Mouse (Mus musculus) MEL (cell line): ENCODE results near the gene Add2. TPM values are rescaled to one million over a fixed set of nuclear protein-coding genes. Genes with fewer than 3 reads are reported as not detected.

Experiments
- DNase-seq: peaks from one replicate; pipeline ENCODE4 v3.0.0; 2011; ENCODE audit warnings: low read depth, low spot score
- H3K27ac ChIP-seq: 2 replicates; pipeline ENCODE4 v1.5.1; 2012; ENCODE audit warnings: low read depth, mild to moderate bottlenecking, control low read depth, low read length, moderate library complexity; ENCODE audit not compliant: control insufficient read depth
- H3K27me3 ChIP-seq, 2 experiments: fragments of 150-350 bp in 1 of 2; sonication (generic) in 1 of 2; 2 replicates each; pipeline ENCODE4 v1.6.1; 2012; ENCODE audit warnings: low read length in 2 of 2, mild to moderate bottlenecking in 2 of 2, improper control_type of control experiment in 1 of 2, moderate library complexity in 1 of 2; ENCODE audit not compliant: insufficient read depth in 2 of 2, control insufficient read depth in 1 of 2
- H3K36me3 ChIP-seq, 2 experiments: 2 replicates each; pipeline ENCODE4 v1.6.1; 2012 to 2014; ENCODE audit warnings: low read length in 2 of 2, improper control_type of control experiment in 1 of 2, inconsistent platforms in 1 of 2, mild to moderate bottlenecking in 1 of 2; ENCODE audit not compliant: insufficient read depth in 2 of 2, control insufficient read depth in 1 of 2
- H3K4me1 ChIP-seq, 2 experiments: fragments of 150-350 bp in 1 of 2; sonication (generic) in 1 of 2; 2 replicates each; pipeline ENCODE4 v1.6.1; 2012; ENCODE audit warnings: low read length in 2 of 2, improper control_type of control experiment in 1 of 2, mild to moderate bottlenecking in 1 of 2; ENCODE audit not compliant: insufficient read depth in 2 of 2, control insufficient read depth in 1 of 2
- H3K4me3 ChIP-seq, 2 experiments: fragments of 150-350 bp in 1 of 2; sonication (generic) in 1 of 2; 2 replicates each; pipeline ENCODE4 v1.5.1; 2012; ENCODE audit warnings: low read depth in 2 of 2, low read length in 2 of 2, mild to moderate bottlenecking in 2 of 2, moderate library complexity in 2 of 2, control low read depth in 1 of 2, improper control_type of control experiment in 1 of 2; ENCODE audit not compliant: control insufficient read depth in 1 of 2, insufficient read depth in 1 of 2
- H3K79me2 ChIP-seq: 2 replicates; pipeline ENCODE4 v1.6.1; 2012; ENCODE audit warnings: mild to moderate bottlenecking, low read length, moderate library complexity; ENCODE audit not compliant: control insufficient read depth, poor library complexity, insufficient read depth
- H3K9ac ChIP-seq: 2 replicates; pipeline ENCODE4 v1.6.1; 2012; ENCODE audit warnings: low read depth, mild to moderate bottlenecking, control low read depth, low read length, moderate library complexity; ENCODE audit not compliant: control insufficient read depth, poor library complexity, severe bottlenecking
- H3K9me3 ChIP-seq: fragments of 150-350 bp; sonication (generic); replicated peaks from 2 replicates; pipeline ENCODE4 v1.6.1; 2012; ENCODE audit warnings: mild to moderate bottlenecking, low read length, improper control_type of control experiment, moderate library complexity; ENCODE audit not compliant: insufficient read depth
- BHLHE40 ChIP-seq: IDR thresholded peaks from 2 replicates; pipeline ENCODE4 v1.6.1; 2012; ENCODE audit warnings: low read depth, mild to moderate bottlenecking, inconsistent platforms, low read length, improper control_type of control experiment, borderline replicate concordance
- CHD2 ChIP-seq: IDR thresholded peaks from 2 replicates; pipeline ENCODE4 v1.6.1; 2011; ENCODE audit warnings: low read length, improper control_type of control experiment
- CTCF ChIP-seq, 3 experiments: IDR thresholded peaks in 2 of 3; conservative IDR thresholded peaks in 1 of 3; 2 replicates each; pipeline ENCODE4 v1.5.1; 2011 to 2012; ENCODE audit warnings: low read length in 3 of 3, low read depth in 2 of 3, mild to moderate bottlenecking in 2 of 3, improper control_type of control experiment in 1 of 3, inconsistent platforms in 1 of 3, mixed read lengths in 1 of 3, moderate library complexity in 1 of 3; ENCODE audit not compliant: control insufficient read depth in 1 of 3, insufficient read depth in 1 of 3, poor library complexity in 1 of 3, severe bottlenecking in 1 of 3
- E2F4 ChIP-seq: IDR thresholded peaks from 2 replicates; pipeline ENCODE4 v1.6.1; 2011; ENCODE audit warnings: low read depth, low read length, improper control_type of control experiment, borderline replicate concordance
- ETS1 ChIP-seq: IDR thresholded peaks from 2 replicates; pipeline ENCODE4 v1.6.1; 2012; ENCODE audit warnings: low read depth, mild to moderate bottlenecking, inconsistent platforms, low read length, improper control_type of control experiment, moderate library complexity
- GATA1 ChIP-seq: IDR thresholded peaks from 2 replicates; pipeline ENCODE4 v1.6.1; 2011; ENCODE audit warnings: low read depth, low read length, improper control_type of control experiment
- HCFC1 ChIP-seq: IDR thresholded peaks from 2 replicates; pipeline ENCODE4 v1.6.1; 2012; ENCODE audit warnings: low read depth, mild to moderate bottlenecking, inconsistent platforms, low read length, improper control_type of control experiment, moderate library complexity
- JUND ChIP-seq: IDR thresholded peaks from 2 replicates; pipeline ENCODE4 v1.6.1; 2011; ENCODE audit warnings: low read depth, mild to moderate bottlenecking, improper control_type of control experiment, low read length
- KAT2A ChIP-seq: conservative IDR thresholded peaks from 2 replicates; pipeline ENCODE4 v1.6.1; 2012; ENCODE audit warnings: low read depth, low read length, improper control_type of control experiment, inconsistent platforms
- MAFK ChIP-seq: IDR thresholded peaks from 2 replicates; pipeline ENCODE4 v1.6.1; 2011; ENCODE audit warnings: low read depth, mild to moderate bottlenecking, low read length, improper control_type of control experiment, borderline replicate concordance
- MAX ChIP-seq: IDR thresholded peaks from 2 replicates; pipeline ENCODE4 v1.6.1; 2011; ENCODE audit warnings: low read length, improper control_type of control experiment
- MAZ ChIP-seq: IDR thresholded peaks from 2 replicates; pipeline ENCODE4 v1.6.1; 2012; ENCODE audit warnings: low read depth, mild to moderate bottlenecking, inconsistent platforms, low read length, improper control_type of control experiment
- MEF2A ChIP-seq: IDR thresholded peaks from 2 replicates; pipeline ENCODE4 v1.6.1; 2014; ENCODE audit warnings: low read depth, mild to moderate bottlenecking, inconsistent platforms, low read length, improper control_type of control experiment; ENCODE audit not compliant: poor library complexity, insufficient replicate concordance, severe bottlenecking; ENCODE audit errors: extremely low read depth
- MXI1 ChIP-seq: IDR thresholded peaks from 2 replicates; pipeline ENCODE4 v1.6.1; 2011; ENCODE audit warnings: mild to moderate bottlenecking, low read depth, low read length, improper control_type of control experiment
- MYB ChIP-seq: IDR thresholded peaks from 2 replicates; pipeline ENCODE4 v1.6.1; 2011; ENCODE audit warnings: mild to moderate bottlenecking, low read depth, low read length, improper control_type of control experiment
- MYC ChIP-seq: IDR thresholded peaks from 2 replicates; pipeline ENCODE4 v1.6.1; 2011; ENCODE audit warnings: low read depth, mild to moderate bottlenecking, low read length, improper control_type of control experiment, moderate library complexity
- NELFE ChIP-seq: IDR thresholded peaks from 2 replicates; pipeline ENCODE4 v1.6.1; 2011; ENCODE audit warnings: low read depth, low read length, improper control_type of control experiment
- POLR2A ChIP-seq, 2 experiments: IDR thresholded peaks; 2 replicates each; pipeline ENCODE4 v1.6.1; 2011 to 2012; ENCODE audit warnings: low read length in 2 of 2, mild to moderate bottlenecking in 2 of 2, control low read depth in 1 of 2, improper control_type of control experiment in 1 of 2, low read depth in 1 of 2, moderate library complexity in 1 of 2; ENCODE audit not compliant: control insufficient read depth in 1 of 2, insufficient read depth in 1 of 2, poor library complexity in 1 of 2
- POLR2AphosphoS2 ChIP-seq: IDR thresholded peaks from 2 replicates; pipeline ENCODE4 v1.6.1; 2011; ENCODE audit warnings: low read length, improper control_type of control experiment
- POLR2AphosphoS5 ChIP-seq: IDR thresholded peaks from 2 replicates; pipeline ENCODE4 v1.6.1; 2012; ENCODE audit warnings: low read depth, borderline replicate concordance, mild to moderate bottlenecking, inconsistent platforms, low read length, moderate library complexity, mixed read lengths
- RAD21 ChIP-seq: IDR thresholded peaks from 2 replicates; pipeline ENCODE4 v1.6.1; 2011; ENCODE audit warnings: mild to moderate bottlenecking, low read depth, low read length, improper control_type of control experiment
- SIN3A ChIP-seq: IDR thresholded peaks from 2 replicates; pipeline ENCODE4 v1.6.1; 2012; ENCODE audit warnings: low read length, improper control_type of control experiment, inconsistent platforms
- SMC3 ChIP-seq: IDR thresholded peaks from 2 replicates; pipeline ENCODE4 v1.6.1; 2011; ENCODE audit warnings: low read depth, low read length, improper control_type of control experiment
- TBP ChIP-seq: IDR thresholded peaks from 2 replicates; pipeline ENCODE4 v1.8.0; 2011; ENCODE audit warnings: low read depth, low read length, improper control_type of control experiment
- TCF12 ChIP-seq: IDR thresholded peaks from 2 replicates; pipeline ENCODE4 v1.6.1; 2014; ENCODE audit warnings: low read depth, mild to moderate bottlenecking, inconsistent platforms, low read length, improper control_type of control experiment, moderate library complexity
- USF1 ChIP-seq: IDR thresholded peaks from 2 replicates; pipeline ENCODE4 v1.6.1; 2014; ENCODE audit warnings: low read depth, mild to moderate bottlenecking, inconsistent platforms, low read length, improper control_type of control experiment, moderate library complexity
- ZNF384 ChIP-seq: IDR thresholded peaks from 2 replicates; pipeline ENCODE4 v1.6.1; 2012; ENCODE audit warnings: low read depth, mild to moderate bottlenecking, inconsistent platforms, low read length, improper control_type of control experiment
- polyA plus RNA-seq, 2 experiments: library from polyadenylated mRNA; stranded (reverse) in 1 of 2; unstranded in 1 of 2; fragments of >175 nt in 1 of 2; fragments of >200 nt in 1 of 2; gene quantifications; 2 replicates each; pipeline versions ENCODE4 v1.2.1 to v1.2.4; 2012; ENCODE audit warnings: low replicate concordance in 2 of 2, low read depth in 1 of 2; ENCODE audit not compliant: insufficient read length in 2 of 2, insufficient read depth in 1 of 2, missing spikeins in 1 of 2
- total RNA-seq: library from RNA; depleted of rRNA; stranded (reverse); fragments of 300-350 nt; gene quantifications from 2 replicates; pipeline ENCODE4 v1.2.3, GENCODE M21; 2012

Add2 gene
- total and polyA plus RNA-seq, 3 experiments = 85.0 to 191 (median 129) TPM

DNA sequence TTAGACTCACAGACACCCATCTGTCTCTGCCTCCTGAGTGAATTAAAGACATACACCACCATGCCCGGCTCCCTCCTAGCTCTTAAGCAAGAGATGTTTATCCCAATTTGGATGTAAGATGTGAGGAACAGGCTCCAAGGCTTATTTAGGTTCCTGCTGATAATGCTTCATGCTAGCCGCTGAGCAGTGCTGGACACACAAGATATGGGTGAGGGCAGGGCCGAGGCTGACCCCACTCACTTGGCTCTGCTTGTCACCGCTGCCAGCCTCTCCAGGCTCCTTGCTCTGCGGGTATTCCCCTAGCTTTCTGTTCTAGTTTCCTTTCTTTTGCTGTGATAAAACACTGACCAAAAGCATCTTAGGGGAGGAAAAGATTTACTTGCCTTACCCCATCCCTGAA lies 25.1 kb downstream of the Add2 start:
- H3K4me1 ChIP-seq = peaks cover 0 to 8% of the 10 kb centered on the region in 2 experiments; a peak in 2 of 4 replicates
- H3K9me3 ChIP-seq = no peaks in the 10 kb centered on the region
- no peaks in the 10 kb centered on the region for H3K79me2 ChIP-seq
- H3K27ac ChIP-seq = no peak overlapping the region
- no peak overlapping the region for H3K9ac ChIP-seq
- TF ChIP-seq GATA1 = no peak
- TF ChIP-seq CTCF (IDR thresholded peaks at IDR 0.05 in 2 of 3, conservative IDR thresholded peaks at IDR 0.05 in 1 of 3; ENCODE audit: control insufficient read depth in 1 of 3, insufficient read depth in 1 of 3, low read depth in 2 of 3, low read length in 3 of 3, poor library complexity in 1 of 3, severe bottlenecking in 1 of 3) = no peak
- TF ChIP-seq MEF2A = no peak
- no peak for TF ChIP-seq KAT2A
- no peak for TF ChIP-seq BHLHE40
- no peak for TF ChIP-seq MAX
- TF ChIP-seq MYC = no peak
- no peak for TF ChIP-seq NELFE
- no peak for TF ChIP-seq MAFK
- TF ChIP-seq RAD21 = no peak
- TF ChIP-seq POLR2A (IDR thresholded peaks at IDR 0.05; ENCODE audit: control insufficient read depth in 1 of 2, insufficient read depth in 1 of 2, low read depth in 1 of 2, low read length in 2 of 2, poor library complexity in 1 of 2) = no peak
- TF ChIP-seq CHD2 = no peak
- no peak for TF ChIP-seq E2F4
- no peak for TF ChIP-seq ETS1
- no peak for TF ChIP-seq MXI1
- no peak for TF ChIP-seq USF1
- no peak for TF ChIP-seq JUND
- TF ChIP-seq MAZ = no peak
- TF ChIP-seq, all 39 proteins: peak for 0
- Histone ChIP-seq H3K36me3 (peaks cover 0 to 3% of the 10 kb centered on the region in 2 experiments; a peak in 2 of 4 replicates), H3K4me3 (no peak overlapping the region), H3K27me3 (peaks cover 4 to 6% of the 10 kb centered on the region in 2 experiments; a peak in 3 of 4 replicates)
- no peak for DNase-seq

DNA sequence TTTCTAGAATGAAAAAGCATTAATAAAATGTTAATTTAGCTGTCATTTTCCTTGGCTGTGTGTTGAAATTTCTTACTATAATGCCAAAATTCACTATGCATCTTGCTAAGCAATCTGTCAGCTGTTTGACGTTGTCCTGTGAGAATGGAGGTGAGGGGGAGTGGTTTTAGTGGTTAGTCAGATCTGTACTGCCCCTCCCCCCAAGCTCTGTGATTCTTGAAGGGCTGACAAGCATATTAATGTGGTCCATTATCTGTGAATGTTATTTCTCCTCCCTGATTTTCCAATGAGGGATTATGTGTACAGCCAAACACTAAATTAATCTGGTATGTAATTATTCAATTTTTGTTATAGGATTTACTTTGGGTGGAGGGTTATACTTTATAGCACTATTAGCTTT lies 30.0 kb downstream of the Add2 start:
- no peaks in the 10 kb centered on the region for H3K79me2 ChIP-seq
- no peak for TF ChIP-seq POLR2AphosphoS5
- TF ChIP-seq MEF2A = no peak
- TF ChIP-seq ETS1 = no peak
- TF ChIP-seq HCFC1 = no peak
- no peak for TF ChIP-seq MYB
- no peak for TF ChIP-seq MAZ
- TF ChIP-seq POLR2A (IDR thresholded peaks at IDR 0.05; ENCODE audit: control insufficient read depth in 1 of 2, insufficient read depth in 1 of 2, low read depth in 1 of 2, low read length in 2 of 2, poor library complexity in 1 of 2) = no peak
- TF ChIP-seq USF1 = no peak
- TF ChIP-seq CHD2 = no peak
- TF ChIP-seq SIN3A = no peak
- no peak for TF ChIP-seq CTCF (IDR thresholded peaks at IDR 0.05 in 2 of 3, conservative IDR thresholded peaks at IDR 0.05 in 1 of 3; ENCODE audit: control insufficient read depth in 1 of 3, insufficient read depth in 1 of 3, low read depth in 2 of 3, low read length in 3 of 3, poor library complexity in 1 of 3, severe bottlenecking in 1 of 3)
- TF ChIP-seq TCF12 = no peak
- TF ChIP-seq RAD21 = no peak
- TF ChIP-seq POLR2AphosphoS2 = no peak
- TF ChIP-seq TBP = no peak
- no peak for TF ChIP-seq SMC3
- TF ChIP-seq KAT2A = no peak
- no peak for TF ChIP-seq ZNF384
- TF ChIP-seq, all 39 proteins: peak for 0
- H3K4me3 ChIP-seq = no peak overlapping the region
- no peaks in the 10 kb centered on the region for H3K4me1 ChIP-seq
- no peak overlapping the region for H3K9ac ChIP-seq
- no peaks in the 10 kb centered on the region for H3K36me3 ChIP-seq
- no peak overlapping the region for H3K27ac ChIP-seq
- no peaks in the 10 kb centered on the region for H3K9me3 ChIP-seq
- no peak for DNase-seq
- H3K27me3 ChIP-seq = peaks cover 2 to 6% of the 10 kb centered on the region in 2 experiments; a peak in 3 of 4 replicates
